Mouse (Mus musculus) 416B (cell line): ENCODE measurements around the gene Sh3d21.
A peak's percentile ranks its signal among the peaks of the same experiment; 100 is the strongest.

Source experiments
- DNase-seq: peaks from one replicate; pipeline ENCODE4 v3.0.0; 2011; ENCODE audit warnings: low read depth

Gene Sh3d21

GRCm38 (mm10) chr4:126146974-126147532 is 16.2 kb downstream of the Sh3d21 start:
- DNase-seq = no peak

- DNase-seq = no peak
Observed at GRCm38 (mm10) chr4:126145396-126145795, 17.9 kb downstream of the Sh3d21 start.

GRCm38 (mm10) chr4:126141021-126141420 is 22.3 kb downstream of the Sh3d21 start:
- no peak for DNase-seq

- DNase-seq = no peak
Observed at GRCm38 (mm10) chr4:126137773-126138172, 25.5 kb downstream of the Sh3d21 start.

- DNase-seq = no peak
Observed at GRCm38 (mm10) chr4:126134639-126135038, 28.7 kb downstream of the Sh3d21 start.

GRCm38 (mm10) chr4:126134236-126134635 is 29.1 kb downstream of the Sh3d21 start:
- no peak for DNase-seq

GRCm38 (mm10) chr4:126132636-126133264 is 30.5 kb downstream of the Sh3d21 start:
- DNase-seq = no peak

- DNase-seq = peak; percentile 75
Observed at GRCm38 (mm10) chr4:126131290-126132121, 31.8 kb downstream of the Sh3d21 start.

- DNase-seq = no peak
Observed at GRCm38 (mm10) chr4:126130502-126130901, 32.8 kb downstream of the Sh3d21 start.

- no peak for DNase-seq
Observed at GRCm38 (mm10) chr4:126123309-126124040, 39.8 kb downstream of the Sh3d21 start.

- no peak for DNase-seq
Observed at GRCm38 (mm10) chr4:126120506-126120905, 42.8 kb downstream of the Sh3d21 start.

GRCm38 (mm10) chr4:126120052-126120451 is 43.2 kb downstream of the Sh3d21 start:
- no peak for DNase-seq

GRCm38 (mm10) chr4:126119051-126119450 is 44.2 kb downstream of the Sh3d21 start:
- DNase-seq = no peak

GRCm38 (mm10) chr4:126118651-126119050 is 44.6 kb downstream of the Sh3d21 start:
- DNase-seq = no peak

- DNase-seq = no peak
Observed at GRCm38 (mm10) chr4:126117116-126117515, 46.2 kb downstream of the Sh3d21 start.

- no peak for DNase-seq
Observed at GRCm38 (mm10) chr4:126115871-126116521, 47.3 kb downstream of the Sh3d21 start.

GRCm38 (mm10) chr4:126115411-126115810 is 47.9 kb downstream of the Sh3d21 start:
- DNase-seq = no peak

- peak; percentile 74 for DNase-seq
Observed at GRCm38 (mm10) chr4:126113943-126114342, 49.3 kb downstream of the Sh3d21 start.

GRCm38 (mm10) chr4:126113243-126113642 is 50.0 kb downstream of the Sh3d21 start:
- no peak for DNase-seq

GRCm38 (mm10) chr4:126111153-126111549 is 52.1 kb downstream of the Sh3d21 start:
- DNase-seq = no peak

GRCm38 (mm10) chr4:126110374-126111152 is 52.7 kb downstream of the Sh3d21 start:
- DNase-seq = peak; percentile 96
